ENCODE assay signal across 8 mouse cellular contexts in the genomic region with DNA sequence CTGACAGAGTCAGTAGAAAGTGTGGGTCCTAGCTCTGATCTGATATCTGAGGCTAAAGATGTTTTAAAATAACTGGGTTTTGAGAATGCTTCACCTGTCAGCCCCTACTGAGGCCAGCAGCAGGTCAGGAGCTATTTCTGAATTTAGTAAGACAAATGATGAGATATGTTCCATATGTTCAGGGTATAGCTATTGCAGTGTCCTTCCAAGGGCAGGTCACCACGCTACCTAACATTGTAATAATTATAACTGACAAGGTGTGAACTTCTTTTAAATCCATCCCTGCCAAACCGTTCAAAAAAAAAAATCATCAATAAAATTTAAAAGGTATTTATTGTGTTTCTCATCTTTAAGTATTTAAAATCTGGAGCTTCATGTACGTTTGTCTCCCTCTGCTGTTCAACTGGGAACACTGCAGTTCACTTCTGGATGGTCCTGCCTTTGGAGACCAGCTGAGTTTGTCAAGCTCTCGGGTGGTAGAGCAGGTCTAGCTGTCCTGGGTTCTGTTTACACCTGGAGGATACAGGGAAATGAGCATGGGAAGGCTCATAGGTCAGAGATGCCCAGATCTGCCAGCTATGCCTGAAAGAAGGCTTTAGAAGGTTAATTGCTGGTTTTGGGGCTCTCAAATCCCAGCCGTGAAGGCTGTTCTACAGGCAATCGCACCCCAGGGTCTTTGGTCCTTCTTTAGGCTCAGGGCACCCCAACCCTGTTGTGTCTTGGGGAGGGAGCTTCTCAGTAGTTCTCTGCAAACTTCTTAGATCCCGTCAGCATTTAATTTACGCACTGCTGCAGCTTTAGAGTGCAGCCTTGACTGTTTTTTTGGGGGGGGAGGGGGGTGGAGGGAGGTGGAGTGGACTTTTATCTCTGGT. TPM values are rescaled to one million over a fixed set of nuclear protein-coding genes. Genes with fewer than 3 reads are reported as not detected.
DNase-seq lines count a peak whose midpoint lies in the region; ATAC-seq lines count a peak whose summit lies in the region.

No protein-coding gene starts in this region.

- no peak overlapping the region for H3K9ac ChIP-seq in embryonic facial prominence, embryonic 11.5 days (replicated peaks; ENCODE audit: low read length)
- H3K9ac ChIP-seq in hindbrain, embryonic 11.5 days (ENCODE audit: low read depth, low read length): no peak overlapping the region
- H3K9ac ChIP-seq in midbrain, embryonic 12.5 days (replicated peaks): no peak overlapping the region

- DNase-seq in heart, adult 9 months (ENCODE audit: low spot score in 2 of 2): peak; percentile 5 to 27
- no peak for DNase-seq in heart, adult 11 months
- DNase-seq in adrenal gland, postnatal 25 days: peak; percentile 12
- peak; percentile 79 for DNase-seq in embryonic facial prominence, embryonic 11.5 days (ENCODE audit: low spot score)
- DNase-seq in hindbrain, embryonic 11.5 days (ENCODE audit: low spot score): peak; percentile 74
- peak; percentile 21 to 48 for DNase-seq in layer of hippocampus, postnatal 36 days
- DNase-seq in spleen, adult 12 weeks (ENCODE audit: low spot score): peak; percentile 12

- H3K9me3 ChIP-seq in embryonic facial prominence, embryonic 11.5 days (replicated peaks; ENCODE audit: control insufficient read depth, low read length): no peaks in the 10 kb centered on the region
- no peaks in the 10 kb centered on the region for H3K9me3 ChIP-seq in hindbrain, embryonic 11.5 days (ENCODE audit: control insufficient read depth, low read length)
- H3K9me3 ChIP-seq in midbrain, embryonic 12.5 days: no peaks in the 10 kb centered on the region

- WGBS in embryonic facial prominence, embryonic 11.5 days: 41% methylated on average over 8 of the region's 8 CpGs
- WGBS in hindbrain, embryonic 11.5 days: 39% methylated on average over 8 of the region's 8 CpGs
- 35% methylated on average over 8 of the region's 8 CpGs for WGBS in midbrain, embryonic 12.5 days

- no peaks in the 10 kb centered on the region for H3K4me1 ChIP-seq in embryonic facial prominence, embryonic 11.5 days (ENCODE audit: control insufficient read depth, insufficient read depth, low read length)
- no peaks in the 10 kb centered on the region for H3K4me1 ChIP-seq in hindbrain, embryonic 11.5 days (replicated peaks; ENCODE audit: control insufficient read depth, insufficient read depth, low read length)
- no peaks in the 10 kb centered on the region for H3K4me1 ChIP-seq in midbrain, embryonic 12.5 days

- no peaks in the 10 kb centered on the region for H3K27me3 ChIP-seq in embryonic facial prominence, embryonic 11.5 days (ENCODE audit: control insufficient read depth, insufficient read depth, low read length)
- H3K27me3 ChIP-seq in hindbrain, embryonic 11.5 days (ENCODE audit: control insufficient read depth, insufficient read depth, low read length): no peaks in the 10 kb centered on the region
- peaks cover 8% of the 10 kb centered on the region; the same call in 1 of the 2 replicates for H3K27me3 ChIP-seq in midbrain, embryonic 12.5 days

- H3K27ac ChIP-seq in embryonic facial prominence, embryonic 11.5 days (replicated peaks; ENCODE audit: low read depth, low read length): no peak overlapping the region
- no peak overlapping the region for H3K27ac ChIP-seq in hindbrain, embryonic 11.5 days (ENCODE audit: low read depth, low read length)
- no peak overlapping the region for H3K27ac ChIP-seq in midbrain, embryonic 12.5 days (replicated peaks)

- no peak overlapping the region for H3K4me3 ChIP-seq in embryonic facial prominence, embryonic 11.5 days (ENCODE audit: low read depth, low read length)
- H3K4me3 ChIP-seq in hindbrain, embryonic 11.5 days (ENCODE audit: low read depth, low read length): no peak overlapping the region
- H3K4me3 ChIP-seq in midbrain, embryonic 12.5 days: no peak overlapping the region

- no peak overlapping the region for H3K4me2 ChIP-seq in embryonic facial prominence, embryonic 11.5 days (ENCODE audit: low read depth, low read length)
- H3K4me2 ChIP-seq in hindbrain, embryonic 11.5 days (replicated peaks; ENCODE audit: low read depth, low read length): no peak overlapping the region
- H3K4me2 ChIP-seq in midbrain, embryonic 12.5 days (replicated peaks): no peak overlapping the region

- H3K36me3 ChIP-seq in embryonic facial prominence, embryonic 11.5 days (replicated peaks; ENCODE audit: control insufficient read depth, insufficient read depth, low read depth, low read length): no peaks in the 10 kb centered on the region
- H3K36me3 ChIP-seq in hindbrain, embryonic 11.5 days (ENCODE audit: control insufficient read depth, insufficient read depth, low read length): no peaks in the 10 kb centered on the region
- H3K36me3 ChIP-seq in midbrain, embryonic 12.5 days: no peaks in the 10 kb centered on the region

- no peak for ATAC-seq in embryonic facial prominence, embryonic 11.5 days (replicated peaks; ENCODE audit: insufficient number of reproducible peaks, low FRiP score, low TSS enrichment, low read depth)
- peak; percentile 57; the same call in 1 of the 2 replicates for ATAC-seq in hindbrain, embryonic 11.5 days (ENCODE audit: low FRiP score)
- peak; percentile 81 for ATAC-seq in midbrain, embryonic 12.5 days (ENCODE audit: low FRiP score, low read depth)

RNA-seq across cellular contexts. Expression of gene Smpdl3a, which starts 47.7 kb away (rescaled TPM):
- total RNA-seq in adrenal gland, postnatal 25 days (2021): 36.0 and 38.7 TPM in 2 replicates
- polyA plus RNA-seq in embryonic facial prominence, embryonic 11.5 days (2014; fragmentation: Nextera tagmentation; extraction: Ambion mirVana): 10.0 and 11.0 TPM in 2 replicates
- polyA plus RNA-seq in hindbrain, embryonic 11.5 days (2014; fragmentation: Nextera tagmentation; extraction: Ambion mirVana): 13.1 and 13.9 TPM in 2 replicates
- 10 to 100 TPM; 24.3 to 26.3 TPM for total RNA-seq in layer of hippocampus, postnatal 36 days (2021)
- polyA plus RNA-seq in midbrain, embryonic 12.5 days (2016; fragmentation: Nextera tagmentation; extraction: Ambion mirVana): 8.3 and 10.1 TPM in 2 replicates

RNA-seq across cellular contexts. Expression of gene Fabp7, which starts 57.2 kb away (rescaled TPM):
- 0.97 TPM in 1 of 2 replicates, not detected in the other for total RNA-seq in adrenal gland, postnatal 25 days (2021)
- polyA plus RNA-seq in embryonic facial prominence, embryonic 11.5 days (2014; fragmentation: Nextera tagmentation; extraction: Ambion mirVana): 215 and 244 TPM in 2 replicates
- polyA plus RNA-seq in hindbrain, embryonic 11.5 days (2014; fragmentation: Nextera tagmentation; extraction: Ambion mirVana): 1,341 and 1,349 TPM in 2 replicates
- total RNA-seq in layer of hippocampus, postnatal 36 days (2021): 100 to 1,000 TPM; 113 to 122 TPM
- polyA plus RNA-seq in midbrain, embryonic 12.5 days (2016; fragmentation: Nextera tagmentation; extraction: Ambion mirVana): 1,010 and 1,136 TPM in 2 replicates
